Mouse (Mus musculus) right cerebral cortex, postnatal 10 days (tissue): ENCODE results near the gene Vipr1.

Source experiments
- DNase-seq, 2 experiments: peaks; one replicate each; pipeline ENCODE4 v3.0.0; 2021; ENCODE audit warnings: low spot score in 2 of 2

Gene Vipr1

GRCm38 (mm10) chr9:121633306-121633705 lies 9.2 kb upstream of the Vipr1 start:
- no peak for DNase-seq

- no peak for DNase-seq
Measured at GRCm38 (mm10) chr9:121635835-121636576, 6.5 kb upstream of the Vipr1 start.

GRCm38 (mm10) chr9:121639790-121640189 lies 2.7 kb upstream of the Vipr1 start:
- DNase-seq = peak; percentile 73 to 77

GRCm38 (mm10) chr9:121641235-121641915 lies 1.1 kb upstream of the Vipr1 start:
- DNase-seq = peak in 1 of 2 experiments; percentile 53

GRCm38 (mm10) chr9:121642001-121642400 lies 515 bp upstream of the Vipr1 start, which contains the start of gene Lyzl4:
Gene Lyzl4 (minus strand): TSS chr9:121642096.
- peak; percentile 85 to 88 for DNase-seq

GRCm38 (mm10) chr9:121644855-121645254 lies 2.3 kb downstream of the Vipr1 start:
- no peak for DNase-seq

- no peak for DNase-seq
Measured at GRCm38 (mm10) chr9:121647026-121647425, 4.5 kb downstream of the Vipr1 start.

- no peak for DNase-seq
Measured at GRCm38 (mm10) chr9:121653668-121654067, 11.2 kb downstream of the Vipr1 start.

GRCm38 (mm10) chr9:121656322-121656721 lies 13.8 kb downstream of the Vipr1 start:
- DNase-seq = no peak

- DNase-seq = no peak
Measured at GRCm38 (mm10) chr9:121657143-121657542, 14.6 kb downstream of the Vipr1 start.

- DNase-seq = no peak
Measured at GRCm38 (mm10) chr9:121658248-121658647, 15.7 kb downstream of the Vipr1 start.

- DNase-seq = no peak
Measured at GRCm38 (mm10) chr9:121659791-121660190, 17.3 kb downstream of the Vipr1 start.

GRCm38 (mm10) chr9:121663467-121663866 lies 21.0 kb downstream of the Vipr1 start:
- no peak for DNase-seq

GRCm38 (mm10) chr9:121664104-121664503 lies 21.6 kb downstream of the Vipr1 start:
- peak; percentile 60 to 83 for DNase-seq

GRCm38 (mm10) chr9:121666957-121667630 lies 24.6 kb downstream of the Vipr1 start:
- peak; percentile 79 to 88 for DNase-seq

- DNase-seq = no peak
Measured at GRCm38 (mm10) chr9:121667822-121668221, 25.3 kb downstream of the Vipr1 start.

- peak; percentile 61 to 75 for DNase-seq
Measured at GRCm38 (mm10) chr9:121669348-121669791, 26.9 kb downstream of the Vipr1 start.

GRCm38 (mm10) chr9:121671300-121671699 lies 28.8 kb downstream of the Vipr1 start:
- DNase-seq = no peak

- no peak for DNase-seq
Measured at GRCm38 (mm10) chr9:121672311-121672710, 29.8 kb downstream of the Vipr1 start.

- DNase-seq = no peak
Measured at GRCm38 (mm10) chr9:121673716-121674115, 31.2 kb downstream of the Vipr1 start.

GRCm38 (mm10) chr9:121675011-121675410 lies 32.5 kb downstream of the Vipr1 start:
- DNase-seq = no peak

- no peak for DNase-seq
Measured at GRCm38 (mm10) chr9:121675556-121675955, 33.0 kb downstream of the Vipr1 start.
